In genomic region chr8:83900957-83901270, GRCm38 (mm10) we compare ENCODE assay signal across 8 mouse cellular contexts. TPM values are rescaled to one million over a fixed set of nuclear protein-coding genes. Genes with fewer than 3 reads are reported as not detected.
DNase-seq lines count a peak whose midpoint lies in the region; ATAC-seq and TF ChIP-seq lines count a peak whose summit lies in the region.

No protein-coding gene starts in this region.

- H3K4me1 ChIP-seq in testis, adult 2 months (ENCODE audit: control insufficient read depth, insufficient read depth, low read length), result peaks cover 28% of the 10 kb centered on the region
- H3K4me1 ChIP-seq in hindbrain, embryonic 15.5 days (replicated peaks), result peaks cover 54% of the 10 kb centered on the region
- peaks cover 66% of the 10 kb centered on the region for H3K4me1 ChIP-seq in liver, embryonic 13.5 days (replicated peaks)

- H3K9me3 ChIP-seq in hindbrain, embryonic 15.5 days, result no peaks in the 10 kb centered on the region
- no peaks in the 10 kb centered on the region for H3K9me3 ChIP-seq in liver, embryonic 13.5 days (replicated peaks)

- H3K4me3 ChIP-seq in testis, adult 2 months (ENCODE audit: control insufficient read depth, low read depth, low read length), result peak overlapping the region; percentile 78
- H3K4me3 ChIP-seq in hindbrain, embryonic 15.5 days, result peak overlapping the region; percentile 97
- peak overlapping the region; percentile 68 for H3K4me3 ChIP-seq in liver, embryonic 13.5 days (replicated peaks)

- ATAC-seq in hindbrain, embryonic 15.5 days (ENCODE audit: low FRiP score, low read depth), result no peak
- no peak for ATAC-seq in liver, embryonic 13.5 days (ENCODE audit: low read depth)

- H3K9ac ChIP-seq in hindbrain, embryonic 15.5 days, result peak overlapping the region; percentile 98
- H3K9ac ChIP-seq in liver, embryonic 13.5 days, result peak overlapping the region; percentile 76

- TF ChIP-seq POLR2A in testis, adult 2 months (IDR thresholded peaks at IDR 0.05; ENCODE audit: control insufficient read depth, low read depth, low read length), result no peak

- no peaks in the 10 kb centered on the region for H3K36me3 ChIP-seq in testis, adult 2 months (ENCODE audit: control insufficient read depth, insufficient read depth, low read length)
- no peaks in the 10 kb centered on the region for H3K36me3 ChIP-seq in hindbrain, embryonic 15.5 days
- H3K36me3 ChIP-seq in liver, embryonic 13.5 days, result no peaks in the 10 kb centered on the region

- H3K4me2 ChIP-seq in hindbrain, embryonic 15.5 days, result peak overlapping the region; percentile 80
- peak overlapping the region; percentile 88 for H3K4me2 ChIP-seq in liver, embryonic 13.5 days

- peak; percentile 19 to 60 for DNase-seq in adrenal gland, postnatal 36 days
- no peak for DNase-seq in adrenal gland, adult 18-20 months (ENCODE audit: low spot score in 2 of 2)
- no peak for DNase-seq in testis, postnatal 14 days (ENCODE audit: low spot score)
- no peak for DNase-seq in liver, embryonic 13.5 days
- peak; percentile 88 to 90 for DNase-seq in right cerebral cortex, postnatal 10 days (ENCODE audit: low spot score in 2 of 2)
- no peak for DNase-seq in ovary, postnatal 36 days (ENCODE audit: low spot score)

- peak overlapping the region; percentile 2; the same call in 1 of the 2 replicates for H3K27ac ChIP-seq in testis, adult 2 months (ENCODE audit: control insufficient read depth, insufficient read depth, low read depth, low read length)
- H3K27ac ChIP-seq in hindbrain, embryonic 15.5 days (replicated peaks), result peak overlapping the region; percentile 100
- no peak overlapping the region for H3K27ac ChIP-seq in liver, embryonic 13.5 days

- WGBS in hindbrain, embryonic 15.5 days, result under 1% methylated on average over 38 of the region's 40 CpGs
- WGBS in liver, embryonic 13.5 days (ENCODE audit: insufficient replicate concordance), result 2% methylated on average over 32 of the region's 40 CpGs

- no peak for TF ChIP-seq CTCF in testis, adult 2 months (IDR thresholded peaks at IDR 0.05; ENCODE audit: control insufficient read depth, insufficient read depth, insufficient replicate concordance, low read depth, low read length)

- H3K27me3 ChIP-seq in testis, adult 2 months (ENCODE audit: control insufficient read depth, insufficient read depth, low read length), result no peaks in the 10 kb centered on the region
- no peaks in the 10 kb centered on the region for H3K27me3 ChIP-seq in hindbrain, embryonic 15.5 days
- peaks cover 67% of the 10 kb centered on the region for H3K27me3 ChIP-seq in liver, embryonic 13.5 days

RNA-seq across cellular contexts. Expression of gene Adgrl1, which starts 1.0 kb away (rescaled TPM):
- 10 to 100 TPM; 62.4 to 73.4 TPM for total RNA-seq in adrenal gland, postnatal 36 days (2021)
- total RNA-seq in adrenal gland, adult 18-20 months (2021), result 10 to 100 TPM; 39.6 to 76.0 TPM
- 54.3 and 64.0 TPM in 2 replicates for polyA plus RNA-seq in testis, adult 2 months (2012; rRNA removed)
- polyA plus RNA-seq in hindbrain, embryonic 15.5 days (2015; fragmentation: Nextera tagmentation; extraction: Ambion mirVana), result 56.8 and 62.0 TPM in 2 replicates
- 1.5 and 1.7 TPM in 2 replicates for polyA plus RNA-seq in liver, embryonic 13.5 days (2015; fragmentation: Nextera tagmentation; extraction: Ambion mirVana)

RNA-seq across cellular contexts. Expression of gene Gm10644, which starts 54.1 kb away (rescaled TPM):
- 1 to 10 TPM in 1 of 2 experiments, under 1 TPM in 1; 0.46 to 1.9 TPM for total RNA-seq in adrenal gland, postnatal 36 days (2021)
- 1 to 10 TPM; 1.2 to 1.7 TPM for total RNA-seq in adrenal gland, adult 18-20 months (2021)
- polyA plus RNA-seq in testis, adult 2 months (2012; rRNA removed), result 14.9 and 15.2 TPM in 2 replicates
- polyA plus RNA-seq in hindbrain, embryonic 15.5 days (2015; fragmentation: Nextera tagmentation; extraction: Ambion mirVana), result 1.1 TPM in 2 replicates
- 0.18 and 0.22 TPM in 2 replicates for polyA plus RNA-seq in liver, embryonic 13.5 days (2015; fragmentation: Nextera tagmentation; extraction: Ambion mirVana)

RNA-seq across cellular contexts. Expression of gene Asf1b, which starts 54.4 kb away (rescaled TPM):
- total RNA-seq in adrenal gland, postnatal 36 days (2021), result 1 to 10 TPM; 3.4 to 4.5 TPM
- 1 to 10 TPM; 1.7 to 2.8 TPM for total RNA-seq in adrenal gland, adult 18-20 months (2021)
- polyA plus RNA-seq in testis, adult 2 months (2012; rRNA removed), result 65.0 and 73.8 TPM in 2 replicates
- 12.8 and 14.7 TPM in 2 replicates for polyA plus RNA-seq in hindbrain, embryonic 15.5 days (2015; fragmentation: Nextera tagmentation; extraction: Ambion mirVana)
- 114 and 126 TPM in 2 replicates for polyA plus RNA-seq in liver, embryonic 13.5 days (2015; fragmentation: Nextera tagmentation; extraction: Ambion mirVana)

Comparison
In these comparisons a context has a peak if more than half of its experiments do, and no peak if none do; other contexts are left out.
1. DNase-seq: peak in adrenal gland, postnatal 36 days (2 of 2) and right cerebral cortex, postnatal 10 days (2 of 2); none in adrenal gland, adult 18-20 months (0 of 2), testis, postnatal 14 days (single experiment), liver, embryonic 13.5 days (single experiment) and ovary, postnatal 36 days (single experiment).
2. RNA of gene Adgrl1, which starts 1.0 kb away (polyA plus RNA-seq): 54.3 to 64.0 TPM in testis, adult 2 months and 56.8 to 62.0 TPM in hindbrain, embryonic 15.5 days; 1.5 to 1.7 TPM in liver, embryonic 13.5 days; every median in the first group is over 10 times any median in the second.
3. Peak in every context shown above with its lines, with median percentiles within 50 percentile points of each other: H3K4me3 ChIP-seq.